Mouse (Mus musculus): Measurements from ENCODE around the gene Ankra2. TPM values are rescaled to one million over a fixed set of nuclear protein-coding genes. Genes with fewer than 3 reads are reported as not detected.

Gene Ankra2
- polyA plus RNA-seq, 1 experiment, result 4.7 TPM

GRCm38 (mm10) chr13:98239978-98240641, 22.8 kb upstream of the Ankra2 start:
- Histone ChIP-seq H3K27me3 (ENCODE audit: control insufficient read depth, insufficient read depth, insufficient read length) (peaks cover 10% of the 10 kb centered on the region), H3K79me3 (ENCODE audit: low read depth) (no peaks in the 10 kb centered on the region), H3K79me2 (ENCODE audit: control insufficient read depth, insufficient read depth) (no peaks in the 10 kb centered on the region), H3K36me3 (ENCODE audit: control insufficient read depth, insufficient read depth) (no peaks in the 10 kb centered on the region), H3ac (ENCODE audit: control insufficient read depth, insufficient read length, low read depth) (no peak overlapping the region), H3K4me3 (ENCODE audit: insufficient read depth, poor library complexity, severe bottlenecking) (no peak overlapping the region)
- no peak for TF ChIP-seq FOSL1 (IDR thresholded peaks at IDR 0.05; ENCODE audit: insufficient read depth, low read length, poor library complexity, severe bottlenecking)
- no peak for TF ChIP-seq USF1 (IDR thresholded peaks at IDR 0.05; ENCODE audit: low read depth)
- TF ChIP-seq MYOG (IDR thresholded peaks at IDR 0.05; ENCODE audit: control insufficient read depth, extremely low read depth, insufficient read length), result no peak
- TF ChIP-seq MAX (IDR thresholded peaks at IDR 0.05), result no peak
- TF ChIP-seq CTCF (IDR thresholded peaks at IDR 0.05; ENCODE audit: control insufficient read depth, insufficient read depth, insufficient read length), result no peak
- TF ChIP-seq CEBPB (IDR thresholded peaks at IDR 0.05; ENCODE audit: low read depth), result no peak
- TF ChIP-seq MYOD1 (IDR thresholded peaks at IDR 0.05; ENCODE audit: control insufficient read depth, insufficient read length, low read depth), result no peak

DNA sequence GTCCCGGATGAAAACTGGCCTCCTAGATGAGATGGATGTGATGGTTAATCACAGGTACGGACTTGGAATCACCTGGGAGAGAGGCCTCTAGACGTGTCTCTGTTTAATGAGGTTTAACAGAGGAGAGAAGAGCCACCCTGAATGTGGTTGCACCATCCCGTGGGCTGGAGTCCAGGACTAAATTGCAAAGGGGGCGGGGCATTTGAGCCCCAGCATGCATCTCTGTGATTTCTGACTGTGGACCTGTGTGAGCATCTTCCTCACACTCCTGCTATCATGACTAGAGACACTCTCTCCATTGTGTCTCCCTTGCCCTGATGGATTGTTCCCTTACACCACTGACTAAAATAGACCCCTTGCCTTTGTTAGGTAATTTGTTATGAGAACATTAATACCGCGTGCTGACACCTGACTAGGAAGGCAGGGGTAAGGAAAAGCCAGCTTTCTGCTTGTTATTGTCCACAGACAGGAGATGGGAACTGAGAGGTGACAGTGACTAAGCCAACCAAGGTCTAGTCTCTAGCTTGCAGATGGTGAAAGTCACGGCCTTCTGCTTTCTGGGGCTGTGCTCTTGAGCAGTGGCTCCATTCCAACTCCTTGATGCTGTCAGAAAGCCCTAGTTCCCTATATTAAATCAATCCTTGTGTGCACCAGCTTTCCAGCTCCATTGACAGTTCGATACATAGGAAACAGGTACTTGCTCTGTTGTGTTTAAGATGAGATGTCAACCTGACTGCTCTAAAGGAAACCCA, 21.2 kb upstream of the Ankra2 start:
- Histone ChIP-seq H3K79me2 (ENCODE audit: control insufficient read depth, insufficient read depth) (no peaks in the 10 kb centered on the region), H3ac (ENCODE audit: control insufficient read depth, insufficient read length, low read depth) (no peak overlapping the region), H3K27me3 (ENCODE audit: control insufficient read depth, insufficient read depth, insufficient read length) (peaks cover 10% of the 10 kb centered on the region), H3K4me3 (ENCODE audit: insufficient read depth, poor library complexity, severe bottlenecking) (no peak overlapping the region), H3K36me3 (ENCODE audit: control insufficient read depth, insufficient read depth) (no peaks in the 10 kb centered on the region), H3K79me3 (ENCODE audit: low read depth) (no peaks in the 10 kb centered on the region)
- TF ChIP-seq FOSL1 (IDR thresholded peaks at IDR 0.05; ENCODE audit: insufficient read depth, low read length, poor library complexity, severe bottlenecking) (no peak), USF1 (IDR thresholded peaks at IDR 0.05; ENCODE audit: low read depth) (no peak), CTCF (IDR thresholded peaks at IDR 0.05; ENCODE audit: control insufficient read depth, insufficient read depth, insufficient read length) (no peak), MYOG (IDR thresholded peaks at IDR 0.05; ENCODE audit: control insufficient read depth, extremely low read depth, insufficient read length) (no peak), MYOD1 (IDR thresholded peaks at IDR 0.05; ENCODE audit: control insufficient read depth, insufficient read length, low read depth) (no peak), MAX (IDR thresholded peaks at IDR 0.05) (no peak), CEBPB (IDR thresholded peaks at IDR 0.05; ENCODE audit: low read depth) (no peak)

DNA sequence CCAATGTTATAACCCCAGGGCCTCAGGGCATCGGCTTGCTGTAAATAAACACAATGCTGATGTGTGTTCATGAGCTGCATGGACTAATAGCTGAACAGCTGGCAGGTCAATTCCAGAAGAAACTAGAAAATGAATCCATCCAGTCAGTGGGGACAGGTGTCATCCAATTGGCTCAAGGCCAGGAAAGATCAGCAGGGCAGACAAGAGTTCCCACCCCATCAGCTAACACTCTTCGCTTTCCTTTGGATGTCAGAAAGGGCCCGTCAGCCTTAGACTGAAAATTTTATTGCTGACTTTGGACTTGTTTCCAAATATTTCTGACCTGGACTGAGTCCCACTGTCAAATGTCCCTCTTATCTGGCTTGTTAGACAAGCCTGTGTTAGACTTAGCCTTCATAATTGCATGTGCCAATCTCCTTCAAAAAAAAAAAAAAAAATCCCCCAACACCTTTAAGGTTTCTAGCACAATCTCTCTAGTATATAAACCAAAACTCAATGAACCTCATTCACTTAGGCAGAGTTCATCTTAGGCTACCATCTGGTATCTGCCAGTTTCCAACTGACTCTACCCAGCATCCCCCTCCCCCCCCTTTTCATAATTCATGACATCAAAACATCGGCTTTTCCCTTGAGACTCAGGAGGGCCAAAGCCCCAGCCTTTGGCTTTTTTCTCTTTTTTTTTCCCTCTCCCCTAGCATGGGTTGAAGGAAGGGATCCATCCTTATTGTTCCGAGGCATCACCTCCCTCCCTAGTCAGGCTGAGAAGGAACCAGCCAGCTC, 18.1 kb upstream of the Ankra2 start:
- Histone ChIP-seq H3K4me3 (ENCODE audit: insufficient read depth, poor library complexity, severe bottlenecking) (no peak overlapping the region), H3K79me2 (ENCODE audit: control insufficient read depth, insufficient read depth) (no peaks in the 10 kb centered on the region), H3K79me3 (ENCODE audit: low read depth) (no peaks in the 10 kb centered on the region), H3K27me3 (ENCODE audit: control insufficient read depth, insufficient read depth, insufficient read length) (no peaks in the 10 kb centered on the region), H3ac (ENCODE audit: control insufficient read depth, insufficient read length, low read depth) (no peak overlapping the region), H3K36me3 (ENCODE audit: control insufficient read depth, insufficient read depth) (peaks cover 24% of the 10 kb centered on the region)
- TF ChIP-seq CEBPB (IDR thresholded peaks at IDR 0.05; ENCODE audit: low read depth) (no peak), MAX (IDR thresholded peaks at IDR 0.05) (no peak), USF1 (IDR thresholded peaks at IDR 0.05; ENCODE audit: low read depth) (no peak), MYOD1 (IDR thresholded peaks at IDR 0.05; ENCODE audit: control insufficient read depth, insufficient read length, low read depth) (no peak), FOSL1 (IDR thresholded peaks at IDR 0.05; ENCODE audit: insufficient read depth, low read length, poor library complexity, severe bottlenecking) (no peak), CTCF (IDR thresholded peaks at IDR 0.05; ENCODE audit: control insufficient read depth, insufficient read depth, insufficient read length) (no peak), MYOG (IDR thresholded peaks at IDR 0.05; ENCODE audit: control insufficient read depth, extremely low read depth, insufficient read length) (no peak)

GRCm38 (mm10) chr13:98245386-98245785, 17.5 kb upstream of the Ankra2 start:
- Histone ChIP-seq H3K36me3 (ENCODE audit: control insufficient read depth, insufficient read depth) (peaks cover 31% of the 10 kb centered on the region), H3K79me2 (ENCODE audit: control insufficient read depth, insufficient read depth) (no peaks in the 10 kb centered on the region), H3K79me3 (ENCODE audit: low read depth) (no peaks in the 10 kb centered on the region), H3K4me3 (ENCODE audit: insufficient read depth, poor library complexity, severe bottlenecking) (no peak overlapping the region), H3K27me3 (ENCODE audit: control insufficient read depth, insufficient read depth, insufficient read length) (no peaks in the 10 kb centered on the region), H3ac (ENCODE audit: control insufficient read depth, insufficient read length, low read depth) (no peak overlapping the region)
- no peak for TF ChIP-seq MAX (IDR thresholded peaks at IDR 0.05)
- no peak for TF ChIP-seq CEBPB (IDR thresholded peaks at IDR 0.05; ENCODE audit: low read depth)
- TF ChIP-seq USF1 (IDR thresholded peaks at IDR 0.05; ENCODE audit: low read depth), result no peak
- TF ChIP-seq MYOG (IDR thresholded peaks at IDR 0.05; ENCODE audit: control insufficient read depth, extremely low read depth, insufficient read length), result no peak
- TF ChIP-seq MYOD1 (IDR thresholded peaks at IDR 0.05; ENCODE audit: control insufficient read depth, insufficient read length, low read depth), result no peak
- TF ChIP-seq FOSL1 (IDR thresholded peaks at IDR 0.05; ENCODE audit: insufficient read depth, low read length, poor library complexity, severe bottlenecking), result no peak
- no peak for TF ChIP-seq CTCF (IDR thresholded peaks at IDR 0.05; ENCODE audit: control insufficient read depth, insufficient read depth, insufficient read length)

- H3K79me2 ChIP-seq (ENCODE audit: control insufficient read depth, insufficient read depth), result no peaks in the 10 kb centered on the region
- H3ac ChIP-seq (ENCODE audit: control insufficient read depth, insufficient read length, low read depth), result no peak overlapping the region
- H3K36me3 ChIP-seq (ENCODE audit: control insufficient read depth, insufficient read depth), result peaks cover 71% of the 10 kb centered on the region
- no peaks in the 10 kb centered on the region for H3K79me3 ChIP-seq (ENCODE audit: low read depth)
- TF ChIP-seq USF1 (IDR thresholded peaks at IDR 0.05; ENCODE audit: low read depth) (no peak), MYOG (IDR thresholded peaks at IDR 0.05; ENCODE audit: control insufficient read depth, extremely low read depth, insufficient read length) (no peak), FOSL1 (IDR thresholded peaks at IDR 0.05; ENCODE audit: insufficient read depth, low read length, poor library complexity, severe bottlenecking) (no peak), MAX (IDR thresholded peaks at IDR 0.05) (no peak), CEBPB (IDR thresholded peaks at IDR 0.05; ENCODE audit: low read depth) (no peak), CTCF (IDR thresholded peaks at IDR 0.05; ENCODE audit: control insufficient read depth, insufficient read depth, insufficient read length) (no peak)
- no peaks in the 10 kb centered on the region for H3K27me3 ChIP-seq (ENCODE audit: control insufficient read depth, insufficient read depth, insufficient read length)
- H3K4me3 ChIP-seq (ENCODE audit: insufficient read depth, poor library complexity, severe bottlenecking), result no peak overlapping the region
Observed at GRCm38 (mm10) chr13:98249594-98249993, 13.3 kb upstream of the Ankra2 start.
